Mouse (Mus musculus) G1E (cell line): ENCODE data around the gene Hoxa3. TPM values are rescaled to one million over a fixed set of nuclear protein-coding genes. Genes with fewer than 3 reads are reported as not detected.

Experiments
- ATAC-seq: 2 replicates; pipeline ENCODE4 v1.8.0; 2016; ENCODE audit warnings: mild to moderate bottlenecking; ENCODE audit not compliant: insufficient number of reproducible peaks, poor library complexity, low FRiP score, severe bottlenecking; ENCODE audit errors: extremely low read depth
- DNase-seq: peaks from one replicate; pipeline ENCODE4 v3.0.0; 2012; ENCODE audit warnings: low spot score
- H3K27me3 ChIP-seq: 2 replicates; pipeline ENCODE4 v1.6.1; 2012; ENCODE audit warnings: mild to moderate bottlenecking, low read length, inconsistent platforms; ENCODE audit not compliant: insufficient read depth
- H3K36me3 ChIP-seq: replicated peaks from 2 replicates; pipeline ENCODE3; 2012; ENCODE audit warnings: mild to moderate bottlenecking, inconsistent platforms
- H3K4me1 ChIP-seq: 2 replicates; pipeline ENCODE4 v1.6.1; 2012; ENCODE audit warnings: low read depth, low read length, inconsistent platforms, mixed read lengths; ENCODE audit not compliant: insufficient read depth
- H3K4me3 ChIP-seq: 2 replicates; pipeline ENCODE4 v1.5.1; 2012; ENCODE audit warnings: low read depth, mild to moderate bottlenecking, inconsistent platforms, low read length, moderate library complexity, mixed read lengths
- H3K9me3 ChIP-seq: replicated peaks from 2 replicates; pipeline ENCODE4 v1.6.1; 2012; ENCODE audit warnings: inconsistent platforms
- CTCF ChIP-seq: IDR thresholded peaks from 2 replicates; pipeline ENCODE4 v1.5.1; 2012; ENCODE audit warnings: low read depth, low read length, inconsistent platforms, mixed read lengths
- GATA1 ChIP-seq: IDR thresholded peaks from 2 replicates; pipeline ENCODE4 v1.6.1; 2012; ENCODE audit warnings: borderline replicate concordance, low read length, inconsistent platforms, mixed read lengths
- GATA2 ChIP-seq: IDR thresholded peaks from 2 replicates; pipeline ENCODE4 v1.6.1; 2012; ENCODE audit warnings: low read depth, low read length, inconsistent platforms, borderline replicate concordance
- POLR2AphosphoS5 ChIP-seq: IDR thresholded peaks from 2 replicates; pipeline ENCODE4 v1.6.1; 2012; ENCODE audit warnings: low read depth, low read length, inconsistent platforms; ENCODE audit not compliant: insufficient replicate concordance
- TAL1 ChIP-seq: conservative IDR thresholded peaks from 2 replicates; pipeline ENCODE4 v1.6.1; 2012; ENCODE audit warnings: low read depth, low read length, inconsistent platforms, mixed read lengths
- polyA plus RNA-seq: library from polyadenylated mRNA; stranded (reverse); fragments of >175 nt; gene quantifications from 2 replicates; pipeline ENCODE4 v1.2.3, GENCODE M21; 2012
- total RNA-seq, 2 experiments: library from RNA; stranded (forward) in 1 of 2; stranded (reverse) in 1 of 2; fragments of 200-1000 nt in 1 of 2; fragments of >200 nt in 1 of 2; fragmentation: Nextera tagmentation in 1 of 2; gene quantifications; 2 replicates each; pipeline ENCODE4 v1.2.3; 2014 to 2017

Gene Hoxa3
- total and polyA plus RNA-seq, 3 experiments, result 0.16 TPM; not detected in 2

- DNase-seq (no peak), ATAC-seq (no peak)
- H3K4me1 ChIP-seq, result peaks cover 10% of the 10 kb centered on the region
- no peaks in the 10 kb centered on the region for H3K36me3 ChIP-seq
- no peak overlapping the region for H3K4me3 ChIP-seq
- TF ChIP-seq GATA1 (no peak), POLR2AphosphoS5 (no peak), CTCF (no peak), TAL1 (no peak), GATA2 (no peak)
- peaks cover 36% of the 10 kb centered on the region for H3K27me3 ChIP-seq
- H3K9me3 ChIP-seq, result peaks cover 9% of the 10 kb centered on the region
These were observed 5.6 kb upstream of the Hoxa3 start for GRCm38 (mm10) chr6:52218643-52219215.

GRCm38 (mm10) chr6:52217895-52218642 is 4.9 kb upstream of the Hoxa3 start:
- Histone ChIP-seq H3K27me3 (peaks cover 42% of the 10 kb centered on the region), H3K4me3 (no peak overlapping the region), H3K36me3 (no peaks in the 10 kb centered on the region), H3K9me3 (peaks cover 9% of the 10 kb centered on the region), H3K4me1 (peaks cover 10% of the 10 kb centered on the region)
- no peak for DNase-seq
- no peak for ATAC-seq
- TF ChIP-seq CTCF (no peak), GATA1 (no peak), POLR2AphosphoS5 (no peak), GATA2 (no peak)

- Histone ChIP-seq H3K27me3 (peaks cover 44% of the 10 kb centered on the region), H3K4me3 (no peak overlapping the region), H3K36me3 (no peaks in the 10 kb centered on the region), H3K4me1 (peaks cover 10% of the 10 kb centered on the region), H3K9me3 (peaks cover 9% of the 10 kb centered on the region)
- ATAC-seq, result no peak
- no peak for TF ChIP-seq GATA1
- TF ChIP-seq TAL1, result no peak
- TF ChIP-seq CTCF, result no peak
- no peak for TF ChIP-seq POLR2AphosphoS5
- TF ChIP-seq GATA2, result no peak
- DNase-seq, result no peak
These were observed 4.3 kb upstream of the Hoxa3 start for GRCm38 (mm10) chr6:52217459-52217768.

- H3K9me3 ChIP-seq, result peaks cover 9% of the 10 kb centered on the region
- ATAC-seq, result no peak
- no peak overlapping the region for H3K4me3 ChIP-seq
- TF ChIP-seq CTCF (no peak), POLR2AphosphoS5 (no peak), GATA1 (no peak), GATA2 (no peak), TAL1 (no peak)
- H3K36me3 ChIP-seq, result no peaks in the 10 kb centered on the region
- no peak for DNase-seq
- H3K4me1 ChIP-seq, result peaks cover 7% of the 10 kb centered on the region
- H3K27me3 ChIP-seq, result peaks cover 44% of the 10 kb centered on the region
These were observed 3.7 kb upstream of the Hoxa3 start for GRCm38 (mm10) chr6:52216691-52217458.

- Histone ChIP-seq H3K4me1 (no peaks in the 10 kb centered on the region), H3K9me3 (peaks cover 9% of the 10 kb centered on the region), H3K36me3 (no peaks in the 10 kb centered on the region), H3K4me3 (no peak overlapping the region), H3K27me3 (peaks cover 46% of the 10 kb centered on the region)
- TF ChIP-seq GATA2 (no peak), CTCF (no peak), GATA1 (no peak), POLR2AphosphoS5 (no peak), TAL1 (no peak)
- ATAC-seq (no peak), DNase-seq (no peak)
These were observed 2.8 kb upstream of the Hoxa3 start for GRCm38 (mm10) chr6:52215771-52216535.

- no peak for TF ChIP-seq GATA2
- TF ChIP-seq POLR2AphosphoS5, result no peak
- TF ChIP-seq GATA1, result no peak
- TF ChIP-seq TAL1, result no peak
- no peak for TF ChIP-seq CTCF
- H3K27me3 ChIP-seq, result peaks cover 46% of the 10 kb centered on the region
- H3K4me1 ChIP-seq, result no peaks in the 10 kb centered on the region
These were observed 1.9 kb upstream of the Hoxa3 start for GRCm38 (mm10) chr6:52215070-52215469.

More at GRCm38 (mm10) chr6:52215070-52215469, 1.9 kb upstream of the Hoxa3 start:
- peaks cover 9% of the 10 kb centered on the region for H3K9me3 ChIP-seq
- no peak overlapping the region for H3K4me3 ChIP-seq
- no peaks in the 10 kb centered on the region for H3K36me3 ChIP-seq
- DNase-seq, result no peak
- ATAC-seq, result no peak
